Mouse (Mus musculus) MEL-GATA-1-ER (cell line): ENCODE measurements around the gene Cdc14a.

Experiments
- DNase-seq: peaks from one replicate; pipeline ENCODE4 v3.0.0-alpha.2; 2012; ENCODE audit warnings: low read depth; ENCODE audit errors: extremely low read depth

The Cdc14a gene

DNA sequence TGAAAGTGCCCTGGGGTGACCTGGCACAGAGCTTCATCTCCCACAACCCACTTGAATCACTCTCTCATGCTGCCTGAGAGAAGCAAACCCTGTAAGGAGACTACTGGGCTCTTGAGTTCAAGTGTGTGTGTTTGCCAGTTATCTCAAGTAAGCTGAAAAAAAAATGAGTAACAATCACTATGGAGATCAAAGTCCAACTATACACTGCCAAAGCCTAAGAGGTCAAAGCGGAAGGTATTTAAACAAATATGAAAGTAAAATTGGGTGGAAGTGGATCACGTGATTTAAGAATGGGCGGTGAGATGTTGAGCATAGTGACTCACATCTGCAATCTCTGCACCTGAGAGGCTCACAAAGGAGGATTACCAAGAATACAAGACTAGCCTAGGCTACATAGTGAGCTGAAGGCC is 9.4 kb downstream of the Cdc14a start:
- DNase-seq, result no peak

DNA sequence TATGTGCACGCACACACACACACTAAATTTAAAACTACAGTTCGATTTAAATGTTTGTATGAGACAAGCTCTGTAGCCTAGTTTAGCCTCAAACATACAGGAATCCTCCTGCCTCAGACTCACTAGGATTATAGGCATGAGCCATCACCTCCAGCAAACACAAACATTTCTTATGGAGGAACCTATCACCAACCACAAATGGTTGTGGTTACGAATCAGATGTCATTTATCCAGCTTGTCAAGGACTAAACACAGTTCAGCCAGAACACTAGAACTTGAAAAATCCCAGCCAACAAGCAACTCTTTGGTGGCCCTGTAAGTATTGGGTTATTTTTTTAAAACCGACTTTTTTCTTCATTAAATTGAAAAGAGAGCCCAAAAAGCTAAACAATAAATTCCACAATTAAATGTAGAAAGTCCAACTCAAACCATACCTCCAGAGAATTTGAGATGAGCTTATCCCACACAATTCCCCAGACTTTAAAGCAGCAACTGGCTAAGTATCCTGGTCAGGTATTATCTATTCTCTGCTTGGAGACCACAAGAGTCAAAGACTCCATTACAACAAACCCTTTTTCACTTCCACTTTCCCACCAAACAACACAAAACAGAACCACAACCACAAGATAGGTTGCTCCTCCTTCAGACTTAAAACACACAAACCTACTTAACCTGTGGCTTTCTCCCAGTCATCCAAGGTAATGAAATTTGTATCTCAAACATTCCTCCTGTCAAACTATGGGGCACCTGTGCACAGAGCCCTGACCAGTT is 10.7 kb downstream of the Cdc14a start:
- DNase-seq, result no peak

DNA sequence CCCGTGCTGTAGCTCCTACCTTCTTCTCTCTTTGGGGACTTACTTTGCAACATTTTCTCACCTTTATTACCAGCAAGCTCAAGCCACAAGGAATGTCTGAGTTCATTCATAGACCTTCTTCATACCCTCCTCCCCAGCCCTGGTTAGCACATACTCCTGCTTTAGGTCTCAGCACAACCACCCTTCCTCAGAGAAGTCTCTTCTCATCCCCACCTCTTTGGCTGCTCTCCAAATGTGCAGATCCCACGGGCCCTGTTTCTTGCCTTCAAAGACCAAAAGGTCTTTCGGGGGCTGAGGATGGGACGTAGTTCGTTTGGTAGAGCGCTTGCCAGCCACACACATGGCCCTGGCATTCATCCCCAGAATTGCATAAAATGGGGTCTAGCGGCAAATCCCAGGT is 13.8 kb downstream of the Cdc14a start:
- no peak for DNase-seq

DNA sequence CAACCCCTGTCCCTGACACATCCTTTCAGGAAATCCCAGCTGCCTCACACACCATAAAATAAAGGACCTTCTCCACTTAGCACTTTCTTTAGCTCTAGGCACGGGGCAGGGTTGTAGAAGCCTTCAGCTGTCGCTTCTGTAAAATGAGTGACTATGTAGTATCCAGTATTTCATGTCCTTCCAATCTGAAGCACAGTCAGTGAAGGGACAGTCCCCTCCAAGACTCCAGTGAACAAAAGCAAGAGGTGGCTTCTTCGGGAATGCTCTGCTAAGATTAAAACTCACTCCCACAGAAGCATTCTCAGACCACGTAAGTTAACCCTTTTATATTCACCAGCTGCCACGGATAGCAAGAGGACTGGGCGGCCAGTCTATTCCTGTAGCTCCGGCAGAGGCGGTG is 14.3 kb downstream of the Cdc14a start:
- DNase-seq, result no peak

DNA sequence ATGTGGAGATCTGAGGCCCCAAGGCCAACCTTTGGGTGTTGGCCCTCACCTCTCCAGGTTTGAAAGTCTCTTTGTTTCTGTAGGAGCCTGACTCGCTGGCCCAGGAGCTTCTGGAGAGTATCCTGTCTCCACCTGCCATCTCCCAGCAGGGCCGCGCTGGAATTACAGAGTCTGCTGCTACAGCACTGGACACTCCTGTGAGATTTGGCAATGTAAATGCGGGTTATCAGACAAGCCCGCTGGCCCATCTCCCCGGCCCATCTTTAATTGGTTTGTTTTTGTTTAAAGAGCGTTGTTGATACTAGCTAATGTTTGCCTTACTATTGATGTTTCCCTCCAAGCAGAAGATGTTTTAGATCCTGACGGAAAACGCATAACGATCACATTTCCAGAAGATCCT is 15.0 kb downstream of the Cdc14a start:
- no peak for DNase-seq

DNA sequence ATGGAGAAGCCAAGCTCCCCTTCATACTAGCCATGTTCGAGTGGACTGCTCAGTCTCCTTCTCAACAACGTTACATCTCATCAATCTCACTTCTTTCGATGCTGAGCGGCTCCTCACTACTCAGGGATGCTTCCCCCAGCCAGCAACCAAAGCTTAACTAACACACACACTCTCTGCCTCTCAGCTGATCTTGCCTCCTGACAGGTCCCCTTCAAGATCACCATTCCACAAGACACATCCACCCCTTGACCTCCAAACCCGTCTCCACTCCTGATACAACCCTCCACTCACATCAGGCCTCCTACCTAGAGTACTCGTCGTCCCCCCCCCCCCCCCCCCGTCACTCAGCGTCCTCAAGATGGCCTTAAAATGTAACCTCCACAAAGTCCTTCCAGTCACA is 18.3 kb downstream of the Cdc14a start:
- DNase-seq, result no peak

DNA sequence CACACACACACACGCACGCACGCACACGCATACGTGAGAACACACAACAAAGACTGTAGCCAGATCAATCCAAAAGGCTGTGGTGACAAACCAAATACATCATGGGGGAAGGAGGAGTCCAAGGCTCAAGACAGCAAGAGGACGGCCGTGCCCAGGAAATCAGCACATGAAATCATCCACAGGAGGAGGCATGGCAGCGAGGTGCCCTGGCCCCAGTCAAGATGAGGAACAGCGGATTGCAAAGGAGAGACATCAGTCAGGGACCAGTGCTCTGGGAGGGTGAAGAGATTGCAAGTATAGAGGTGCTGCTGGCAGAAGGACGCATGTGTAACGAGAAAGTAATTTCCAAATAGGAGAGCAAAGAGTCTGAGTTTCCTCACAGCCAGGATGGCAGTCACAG is 22.4 kb downstream of the Cdc14a start:
- no peak for DNase-seq

DNA sequence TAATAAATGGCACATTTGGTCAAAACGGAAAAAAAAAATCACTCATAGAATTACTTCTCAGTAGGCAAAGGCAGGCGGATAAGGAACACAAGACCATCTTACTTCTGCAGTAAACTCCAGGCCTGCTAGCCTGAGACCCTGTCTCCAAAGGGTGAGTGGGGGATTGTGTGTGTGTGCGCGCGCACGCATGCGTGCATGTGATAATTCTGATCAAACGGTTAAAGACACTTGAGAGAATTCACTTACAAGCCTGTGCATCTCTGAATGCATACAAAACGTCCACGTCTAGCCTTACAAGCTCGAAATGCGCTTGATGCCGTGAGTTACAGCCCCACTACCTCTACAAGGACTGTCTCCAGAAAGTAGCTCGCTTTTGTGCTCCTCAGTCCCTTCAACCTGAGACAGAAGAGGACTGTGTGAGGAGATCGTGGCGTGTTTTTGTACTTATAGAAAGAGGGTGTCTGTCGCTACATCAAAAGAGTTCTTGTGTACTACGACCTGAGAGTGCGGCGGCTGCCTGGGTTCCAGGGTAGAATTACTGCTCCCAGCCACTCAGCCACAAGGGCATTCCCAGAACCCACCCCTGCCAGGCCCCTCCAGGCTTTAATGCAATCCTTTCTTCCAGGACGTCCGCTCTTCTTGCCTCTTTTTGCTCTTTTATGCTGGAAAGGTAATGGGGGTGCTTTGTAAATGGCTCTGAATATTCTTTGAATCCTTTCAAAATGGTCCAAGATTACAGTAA is 24.3 kb downstream of the Cdc14a start:
- no peak for DNase-seq

DNA sequence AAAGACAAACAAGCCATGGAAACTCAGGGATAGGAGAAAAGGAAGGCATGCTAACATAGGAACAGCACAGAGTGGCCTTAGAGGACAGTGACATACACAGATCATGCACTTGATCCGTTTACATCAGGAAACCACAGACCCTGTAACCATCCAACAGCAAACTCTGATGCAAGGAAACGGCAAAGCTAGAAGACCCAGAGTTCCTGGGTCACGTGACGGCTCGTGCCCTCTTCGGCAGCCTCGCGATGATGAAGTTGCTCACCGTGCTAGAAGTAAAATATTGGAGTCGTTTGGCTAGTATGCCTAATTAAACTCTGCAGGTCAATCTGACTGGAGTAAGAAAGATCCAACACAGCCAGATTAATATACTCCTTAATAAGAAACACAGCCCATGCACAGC is 25.3 kb downstream of the Cdc14a start:
- no peak for DNase-seq

DNA sequence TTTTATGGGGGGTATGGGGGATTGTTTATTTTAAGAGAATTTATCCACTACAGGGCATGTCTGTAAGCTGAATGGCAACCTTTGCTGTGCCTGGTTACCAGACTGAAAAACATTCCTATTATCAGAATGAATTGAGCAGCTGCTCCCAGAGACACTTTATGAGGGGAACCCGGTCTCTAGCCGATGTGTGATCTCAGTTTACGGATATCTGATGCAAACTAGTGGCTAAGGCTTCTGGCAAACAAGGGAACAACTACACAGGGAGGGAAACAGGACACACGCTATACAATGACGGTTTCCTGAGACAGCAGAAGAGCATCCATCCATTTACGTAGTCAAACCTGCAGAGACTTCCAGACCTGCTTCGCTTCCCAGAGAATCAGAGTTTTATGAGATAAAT is 25.9 kb downstream of the Cdc14a start:
- no peak for DNase-seq

DNA sequence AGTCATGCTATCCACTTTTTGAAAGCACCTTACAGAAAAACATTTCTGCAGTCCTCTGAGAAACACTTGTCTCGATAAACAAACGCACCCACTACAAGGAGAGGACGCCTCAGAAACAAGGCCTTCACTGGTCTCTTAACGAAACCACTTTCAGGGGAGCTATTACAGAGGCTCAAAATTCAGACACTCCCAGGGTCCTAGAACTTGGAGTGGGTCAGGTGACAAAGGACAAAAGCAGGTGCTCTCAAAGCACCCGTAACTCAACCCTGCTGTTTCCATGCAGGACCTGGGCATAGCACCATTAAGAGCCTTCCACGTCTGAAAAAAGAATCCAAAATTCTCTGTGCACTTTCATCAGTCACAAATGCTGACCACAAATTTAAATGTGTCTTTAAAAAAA is 26.5 kb downstream of the Cdc14a start:
- DNase-seq, result no peak

DNA sequence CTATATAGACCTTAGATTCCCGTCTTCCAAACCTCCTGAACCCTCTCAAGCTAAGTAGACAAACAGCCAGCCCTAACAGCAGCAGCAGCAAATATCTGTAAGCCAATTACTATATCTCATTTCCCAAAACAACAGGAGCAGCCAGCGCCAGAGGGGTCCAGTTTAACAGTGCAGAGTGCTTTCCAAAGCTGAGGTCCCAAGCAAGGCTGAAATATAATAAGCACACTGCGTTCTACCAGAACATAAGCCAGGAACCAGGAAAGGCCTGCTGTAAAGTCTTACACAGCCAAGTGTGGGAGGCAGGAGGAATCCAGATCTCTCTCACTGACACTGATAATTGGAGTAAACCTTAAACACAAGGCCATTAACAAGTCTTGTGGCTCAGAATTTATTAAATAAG is 27.3 kb downstream of the Cdc14a start:
- no peak for DNase-seq

DNA sequence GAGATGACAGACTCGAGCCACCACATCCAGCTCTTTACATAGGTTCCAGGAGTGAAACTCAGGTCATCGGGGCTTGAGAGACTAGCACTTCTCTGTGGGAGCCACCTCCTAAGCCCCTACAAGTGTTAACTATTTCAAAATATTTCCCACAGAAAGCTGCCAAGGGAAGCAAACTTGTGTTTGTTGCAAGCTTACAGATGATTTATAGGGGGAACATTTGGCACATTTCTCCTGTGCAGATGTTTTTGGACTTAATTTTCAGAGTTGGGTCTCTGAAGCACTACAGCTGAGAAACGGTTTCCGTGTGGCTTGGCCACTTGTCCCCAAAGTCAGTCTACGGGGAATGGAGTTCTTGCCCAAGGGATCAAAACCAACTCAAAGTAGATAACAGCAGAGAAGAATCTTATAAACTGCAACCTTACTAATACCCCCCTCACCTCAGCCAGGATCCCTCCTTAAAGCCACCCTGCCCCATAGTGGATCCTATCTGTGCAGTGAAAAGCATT is 28.9 kb downstream of the Cdc14a start:
- no peak for DNase-seq

DNA sequence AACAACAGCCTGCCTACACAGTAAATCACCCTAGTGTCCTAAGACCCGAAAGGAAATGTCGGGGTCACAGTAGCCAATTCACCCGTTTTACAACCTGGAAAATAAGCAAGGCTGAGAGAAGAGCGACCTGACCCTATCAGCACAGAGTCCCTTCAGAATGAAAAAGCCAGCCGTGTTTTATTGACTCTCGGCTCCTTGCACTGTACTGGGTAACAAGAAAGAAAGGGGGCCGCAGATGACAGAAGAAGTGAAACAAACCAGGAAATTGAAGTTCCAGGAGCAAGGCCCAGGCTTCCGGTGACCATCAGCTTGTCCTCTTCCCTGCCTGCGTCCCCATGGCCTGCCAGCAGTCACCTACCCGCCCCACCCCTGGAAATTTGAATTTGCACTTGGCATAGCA is 32.4 kb downstream of the Cdc14a start:
- DNase-seq, result no peak

DNA sequence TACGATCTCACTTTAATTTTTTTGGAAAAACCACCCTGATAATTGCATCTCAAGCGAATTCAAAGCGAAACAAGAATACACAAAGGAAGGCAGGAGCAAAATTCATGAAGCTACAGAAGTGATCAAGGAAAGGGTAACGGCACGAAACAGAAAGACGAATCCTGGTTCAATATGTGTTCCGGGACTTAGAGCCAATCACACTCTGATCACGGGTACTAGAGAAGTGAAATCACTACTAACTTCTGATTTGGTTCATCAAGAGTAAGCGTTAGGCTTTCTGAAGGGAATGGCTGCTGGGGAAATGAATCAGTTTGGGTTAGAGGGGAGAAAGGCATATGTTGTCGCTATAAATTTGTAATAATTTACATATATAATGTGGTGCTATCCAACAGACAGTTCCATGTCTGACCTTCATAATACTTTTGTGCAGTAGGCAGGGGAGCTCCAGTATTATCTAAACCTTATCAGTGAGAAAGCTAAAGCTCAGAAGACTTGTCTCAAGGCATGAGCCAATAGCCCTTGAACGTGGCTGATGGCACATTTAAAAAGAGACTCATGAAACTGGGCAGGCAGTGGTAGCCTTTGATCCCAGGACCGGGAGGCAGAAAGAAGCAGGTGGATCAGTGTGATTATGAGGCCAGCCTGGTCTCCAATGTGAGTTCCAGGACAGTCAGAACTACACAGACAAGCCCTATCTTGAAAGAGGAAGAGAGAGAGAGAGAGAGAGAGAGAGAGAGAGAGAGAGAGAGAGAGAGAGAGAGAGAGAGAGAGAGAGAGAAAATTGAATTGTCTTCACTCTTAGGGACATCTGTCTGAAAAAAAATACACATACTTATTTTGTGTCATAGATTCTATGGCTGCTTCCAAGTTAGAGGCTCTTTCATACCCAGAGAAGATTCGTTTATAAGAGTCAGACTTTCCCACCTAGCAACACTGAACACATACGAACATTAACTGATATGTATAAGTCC is 34.0 kb downstream of the Cdc14a start:
- DNase-seq, result peak; percentile 64

DNA sequence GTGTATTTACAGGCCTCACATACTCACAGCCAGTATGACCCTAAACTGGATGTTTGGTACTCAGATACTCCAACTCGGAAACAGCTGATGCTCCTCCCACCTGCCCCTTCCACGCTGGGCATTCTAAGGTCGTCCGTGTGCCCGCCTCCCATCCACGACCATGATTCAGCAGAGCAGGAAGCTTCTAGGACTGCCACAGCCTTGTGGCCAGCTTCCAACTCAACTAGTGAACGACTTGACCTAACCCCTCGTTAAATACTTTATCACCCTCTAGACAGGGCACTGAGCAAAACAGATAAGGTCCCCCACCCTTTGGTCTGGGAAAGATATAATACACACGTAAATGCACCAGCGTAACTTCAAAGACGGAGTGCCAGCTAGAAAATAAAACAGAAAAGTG is 35.0 kb downstream of the Cdc14a start:
- DNase-seq, result peak; percentile 95

DNA sequence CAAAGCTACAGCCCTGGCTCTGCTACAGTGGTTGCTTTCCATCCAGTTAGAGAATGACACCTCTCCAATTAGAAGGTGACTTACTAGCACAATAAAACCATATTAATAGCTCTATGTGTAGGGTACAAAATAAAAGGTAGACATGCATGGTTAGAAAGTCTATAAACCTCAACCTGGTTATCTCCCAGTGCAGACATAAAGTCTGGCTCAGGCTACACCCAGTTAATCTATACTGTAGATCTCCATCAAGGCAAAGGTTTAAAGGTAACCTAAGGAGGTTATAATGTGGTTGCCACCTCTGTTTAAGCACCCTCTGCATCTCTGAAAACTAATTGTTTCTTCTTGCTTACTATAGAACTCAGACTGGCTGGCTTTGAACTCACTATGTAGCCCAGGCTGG is 36.9 kb downstream of the Cdc14a start:
- DNase-seq, result no peak

DNA sequence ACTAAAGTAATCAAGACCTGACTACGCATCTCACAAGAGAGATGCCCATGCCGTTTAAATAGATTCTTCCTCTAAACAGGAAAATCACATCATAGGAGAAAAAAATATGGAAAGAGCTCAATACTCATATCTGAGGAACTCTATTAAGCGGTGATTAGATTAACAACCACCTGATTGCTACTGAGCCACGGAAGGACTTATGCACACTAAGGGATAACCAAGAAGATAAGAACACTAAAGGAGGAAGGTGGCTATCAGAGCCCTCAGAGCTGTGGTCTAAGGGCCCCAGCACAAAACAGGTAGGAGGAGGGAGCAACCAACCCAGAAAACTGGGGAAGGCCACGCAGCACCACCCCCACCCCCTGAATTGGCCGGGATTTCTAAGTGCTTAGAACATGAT is 37.5 kb downstream of the Cdc14a start:
- peak; percentile 10 for DNase-seq

DNA sequence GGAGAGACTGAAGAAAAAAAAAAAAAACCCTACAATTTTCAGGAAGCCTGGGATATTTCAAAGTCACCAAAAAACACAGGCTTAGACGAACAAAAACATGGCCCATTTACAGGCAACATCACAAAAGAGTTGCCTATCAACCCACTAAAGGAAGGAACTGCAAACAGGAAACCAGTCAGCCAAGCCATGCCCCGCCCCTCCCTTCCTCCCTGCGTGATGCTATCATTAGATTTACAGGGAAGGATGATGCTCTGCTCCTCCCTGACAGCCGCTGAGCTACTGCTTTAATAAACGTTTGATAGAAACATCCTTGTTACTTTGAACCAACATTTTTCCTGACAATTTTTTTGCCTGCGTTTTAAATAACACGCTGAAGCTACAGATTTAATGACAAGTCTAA is 39.5 kb downstream of the Cdc14a start:
- DNase-seq, result peak; percentile 36

DNA sequence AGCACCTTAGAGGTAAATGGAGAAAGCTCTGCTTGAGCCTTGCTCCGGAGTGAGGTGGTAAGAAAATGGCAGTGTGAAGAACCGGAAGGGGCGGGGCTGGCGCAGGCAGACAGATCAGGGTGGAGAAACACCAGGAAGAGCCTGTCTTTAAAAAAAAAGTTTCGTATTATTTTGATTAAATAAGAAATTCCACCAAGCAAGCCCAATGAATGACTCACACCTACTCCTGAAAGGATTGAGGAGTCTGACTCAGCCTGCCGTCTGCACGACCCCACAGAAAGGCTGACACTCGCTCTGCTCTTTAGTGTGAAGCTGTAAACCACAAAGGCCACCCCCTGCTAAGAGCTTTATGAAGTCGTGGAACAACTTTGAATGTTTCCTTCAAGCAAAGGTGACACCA is 43.5 kb downstream of the Cdc14a start:
- no peak for DNase-seq

DNA sequence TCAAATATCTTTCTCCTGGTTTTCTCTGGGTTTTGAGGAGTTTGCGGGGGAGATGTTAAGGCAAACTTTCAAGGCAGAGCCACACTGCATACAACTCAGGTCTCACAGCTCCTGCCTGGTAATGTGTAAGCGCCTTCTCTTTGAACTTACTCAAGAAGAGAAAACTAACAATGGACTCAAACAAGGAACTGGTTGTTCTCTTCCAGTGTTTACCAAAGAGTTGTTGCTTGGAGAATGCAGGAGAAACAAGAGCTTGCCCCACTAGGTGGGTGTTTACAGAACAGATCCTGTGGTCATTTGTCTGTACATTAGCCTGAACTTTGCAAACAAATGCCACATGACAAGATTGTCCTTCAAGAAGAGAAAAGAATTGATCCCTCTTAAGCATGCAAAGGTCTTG is 48.4 kb downstream of the Cdc14a start:
- no peak for DNase-seq

DNA sequence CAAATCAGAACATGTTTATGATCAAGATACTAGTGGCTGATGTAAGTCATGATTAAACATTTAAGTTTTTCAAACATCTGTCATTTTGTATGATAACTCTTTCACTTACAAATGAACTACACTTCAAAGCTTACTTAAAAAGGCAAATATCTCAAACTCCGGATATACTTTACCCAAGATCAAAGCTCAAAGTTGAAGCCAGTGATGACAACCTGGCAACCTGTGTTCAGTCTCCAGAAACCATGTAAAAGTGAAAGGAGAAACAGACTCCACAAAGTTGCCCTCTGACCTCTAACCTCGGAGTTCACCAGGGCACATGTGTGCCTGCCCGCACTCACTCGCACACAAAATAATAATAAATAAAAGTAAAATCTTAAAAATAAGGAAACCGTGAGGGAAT is 49.3 kb downstream of the Cdc14a start:
- DNase-seq, result no peak
